Mouse (Mus musculus) left cerebral cortex, postnatal 14 days (tissue): ENCODE measurements around the gene Cyp2ab1. TPM values are rescaled to one million over a fixed set of nuclear protein-coding genes. Genes with fewer than 3 reads are reported as not detected.

Source experiments
- DNase-seq, 2 experiments: peaks; one replicate each; pipeline ENCODE4 v3.0.0; 2021 to 2022; ENCODE audit warnings: low spot score in 2 of 2, mixed read lengths in 1 of 2
- intact Hi-C: fragments of 180-260 bp; cut with DNase I; formaldehyde crosslinking; loops from one replicate; pipeline ENCODE4 v1.15.1; 2025
- total RNA-seq, 2 experiments: library from RNA; stranded (reverse); gene quantifications; 2 replicates each; pipeline ENCODE4 v1.2.3; 2021

Gene Cyp2ab1
- total RNA-seq, 2 experiments from 2014 or later = not detected

GRCm38 (mm10) chr16:20280238-20280637 lies 45.0 kb downstream of the Cyp2ab1 start:
- no peak for DNase-seq
- intact Hi-C loops = loop anchor here (10.0 kb wide), 1 partner anchor 45 kb away; no protein-coding TSS in a partner anchor

- intact Hi-C loops = no loop called here
- DNase-seq = no peak
Observed at GRCm38 (mm10) chr16:20279395-20279794, 45.8 kb downstream of the Cyp2ab1 start.

GRCm38 (mm10) chr16:20272994-20273393 lies 52.2 kb downstream of the Cyp2ab1 start:
- intact Hi-C loops = no loop called here

GRCm38 (mm10) chr16:20271339-20271738 lies 53.9 kb downstream of the Cyp2ab1 start:
- intact Hi-C loops = no loop called here
- no peak for DNase-seq

More at GRCm38 (mm10) chr16:20272994-20273393, 52.2 kb downstream of the Cyp2ab1 start:
- DNase-seq = no peak

- no peak for DNase-seq
- intact Hi-C loops = no loop called here
Observed at GRCm38 (mm10) chr16:20265089-20265488, 60.1 kb downstream of the Cyp2ab1 start.

Other genes with a start within 250 kb of the Cyp2ab1 start
- 10 to 100 TPM; 74.9 to 86.0 TPM for gene Klhl24, start 227.9 kb downstream of the Cyp2ab1 start, total RNA-seq
- gene Yeats2, start 184.3 kb downstream of the Cyp2ab1 start, total RNA-seq = 10 to 100 TPM; 36.3 to 39.0 TPM
- 10 to 100 TPM; 43.6 to 47.6 TPM for gene Map6d1, start 84.0 kb downstream of the Cyp2ab1 start, total RNA-seq
- gene Parl, start 23.0 kb downstream of the Cyp2ab1 start, total RNA-seq = 10 to 100 TPM; 62.2 to 63.4 TPM
- 100 to 1,000 TPM; 188 to 198 TPM for gene Abcc5, start 101.0 kb upstream of the Cyp2ab1 start, total RNA-seq
- 10 to 100 TPM; 55.0 to 57.6 TPM for gene Eif2b5, start 173.4 kb upstream of the Cyp2ab1 start, total RNA-seq
- 10 to 100 TPM; 82.2 to 86.1 TPM for gene Dvl3, start 191.6 kb upstream of the Cyp2ab1 start, total RNA-seq
- 100 to 1,000 TPM; 917 to 964 TPM for gene Ap2m1, start 210.1 kb upstream of the Cyp2ab1 start, total RNA-seq
- gene Abcf3, start 223.2 kb upstream of the Cyp2ab1 start, total RNA-seq = 10 to 100 TPM; 82.9 to 86.5 TPM